Mouse (Mus musculus): ENCODE measurements around the gene Arsg. TPM values are rescaled to one million over a fixed set of nuclear protein-coding genes. Genes with fewer than 3 reads are reported as not detected.
A peak's percentile ranks its signal among the peaks of the same experiment; 100 is the strongest.
"Not testable (repeated sequence)": the region's sequence is repeated elsewhere in the genome, so short reads cannot be mapped to it uniquely, and the experiment has no call there.

Gene Arsg
- polyA plus RNA-seq, 1 experiment from 2014 or later: 7.1 TPM

DNA sequence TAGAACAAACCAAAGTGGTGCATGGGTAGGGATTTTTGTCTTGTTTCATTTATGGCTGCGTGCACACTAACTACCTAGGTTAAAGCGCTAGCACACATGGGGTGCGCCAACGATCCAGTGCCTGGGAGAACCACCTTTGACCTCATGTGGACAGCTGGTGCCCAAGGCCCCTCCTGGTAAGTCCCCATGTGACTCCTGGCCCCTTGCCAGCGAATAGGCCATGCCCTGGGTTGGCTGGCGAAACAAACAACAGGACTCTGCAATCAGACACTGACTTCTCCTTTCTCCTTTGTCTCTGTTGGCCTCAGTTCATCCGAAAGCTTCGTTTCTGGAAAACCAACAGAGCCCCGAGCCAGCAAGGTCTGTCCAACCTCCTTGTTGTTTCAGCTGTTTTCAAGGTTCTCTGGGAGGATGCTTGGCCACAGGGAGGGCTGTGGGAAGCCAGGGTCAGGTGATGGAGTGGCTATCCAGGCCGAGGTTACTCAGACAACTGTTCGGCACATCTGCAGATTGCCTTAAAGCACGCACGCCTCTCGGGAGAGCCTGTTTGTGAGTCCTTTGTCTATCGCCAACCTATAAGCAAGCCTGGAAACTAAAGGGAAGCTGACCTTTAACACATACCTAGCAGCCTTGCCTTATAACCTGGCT is 12.3 kb downstream of the Arsg start:
- Histone ChIP-seq H3K9me3 (no peaks in the 10 kb centered on the region), H3K9ac (no peak overlapping the region), H3K27me3 (no peaks in the 10 kb centered on the region), H3K27ac (replicated peaks) (no peak overlapping the region), H3K4me1 (replicated peaks) (no peaks in the 10 kb centered on the region), H3K4me2 (no peak overlapping the region), H3K4me3 (no peak overlapping the region), H3K36me3 (no peaks in the 10 kb centered on the region)
- WGBS: 78% methylated on average over 15 of the region's 15 CpGs
- ATAC-seq (ENCODE audit: low FRiP score, low read depth): no peak

DNA sequence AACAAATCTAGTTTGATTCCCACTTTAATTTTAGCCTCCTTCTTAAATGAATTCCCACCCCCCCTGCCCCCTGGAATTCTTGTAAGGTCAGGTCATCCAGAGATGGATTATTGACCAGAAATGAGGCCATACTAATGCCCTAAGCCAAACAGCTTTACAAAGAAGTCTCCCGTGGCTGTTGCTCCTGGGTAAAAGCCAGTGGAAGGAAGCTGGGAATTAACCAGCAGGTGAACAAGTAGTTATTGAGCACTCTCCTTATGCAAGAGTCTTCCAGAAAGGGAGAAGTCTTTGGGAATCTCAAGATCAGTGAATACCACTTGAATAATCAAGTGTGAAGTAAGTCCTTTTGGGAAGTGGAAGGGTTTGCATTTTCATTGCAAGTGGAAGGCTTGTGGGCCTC is 13.9 kb downstream of the Arsg start:
- H3K4me1 ChIP-seq (replicated peaks): no peaks in the 10 kb centered on the region
- 40% methylated on average over 1 of the region's 1 CpGs for WGBS
- no peaks in the 10 kb centered on the region for H3K27me3 ChIP-seq
- H3K9ac ChIP-seq: no peak overlapping the region
- ATAC-seq (ENCODE audit: low FRiP score, low read depth): no peak
- no peak overlapping the region for H3K27ac ChIP-seq (replicated peaks)
- H3K9me3 ChIP-seq: no peaks in the 10 kb centered on the region
- H3K36me3 ChIP-seq: no peaks in the 10 kb centered on the region
- H3K4me2 ChIP-seq: no peak overlapping the region
- H3K4me3 ChIP-seq: no peak overlapping the region

DNA sequence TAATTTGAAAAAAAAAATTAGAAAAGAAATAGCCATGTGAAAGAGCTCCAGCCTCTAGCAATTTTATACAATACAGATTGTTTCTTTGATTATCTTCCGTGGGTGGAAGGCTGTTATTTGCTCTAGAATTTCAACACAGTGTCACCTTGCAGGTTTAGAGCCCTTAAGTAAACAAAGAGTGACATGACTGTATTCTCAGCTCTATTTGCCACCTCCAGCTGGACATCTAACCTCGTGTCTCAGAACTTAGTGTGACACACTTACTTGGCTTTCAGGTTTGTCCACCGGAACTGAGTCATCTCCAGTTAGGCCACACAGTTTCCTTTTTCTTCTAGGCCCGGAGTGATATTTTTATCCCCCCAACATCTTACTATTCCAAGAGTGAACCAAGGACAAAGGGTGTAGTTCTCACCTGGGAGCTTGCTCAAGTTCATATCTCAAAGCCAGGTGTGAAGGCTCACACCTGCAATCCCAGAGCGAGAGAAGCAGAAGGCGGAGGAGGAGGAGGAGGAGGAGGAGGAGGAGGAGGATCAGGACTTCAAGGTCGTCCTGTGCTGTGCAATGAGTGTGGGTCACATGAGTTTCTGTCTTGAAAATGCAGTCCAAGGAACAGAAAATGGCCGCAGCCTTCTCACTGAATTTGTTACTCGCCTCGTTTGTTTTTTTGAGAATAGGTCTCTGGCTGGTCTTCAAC is 15.0 kb downstream of the Arsg start:
- ATAC-seq (ENCODE audit: low FRiP score, low read depth): no peak
- H3K27ac ChIP-seq (replicated peaks): no peak overlapping the region
- 91% methylated on average over 10 of the region's 10 CpGs for WGBS

GRCm38 (mm10) chr11:109489763-109490162 is 16.6 kb downstream of the Arsg start:
- 89% methylated on average over 2 of the region's 2 CpGs for WGBS
- H3K27me3 ChIP-seq: no peaks in the 10 kb centered on the region
- no peak overlapping the region for H3K4me2 ChIP-seq
- no peak overlapping the region for H3K4me3 ChIP-seq
- H3K27ac ChIP-seq (replicated peaks): no peak overlapping the region
- no peaks in the 10 kb centered on the region for H3K36me3 ChIP-seq
- H3K4me1 ChIP-seq (replicated peaks): no peaks in the 10 kb centered on the region
- no peaks in the 10 kb centered on the region for H3K9me3 ChIP-seq
- H3K9ac ChIP-seq: no peak overlapping the region
- no peak for ATAC-seq (ENCODE audit: low FRiP score, low read depth)

More for the DNA sequence above, 15.0 kb downstream of the Arsg start:
- H3K9ac ChIP-seq: no peak overlapping the region
- no peaks in the 10 kb centered on the region for H3K4me1 ChIP-seq (replicated peaks)
- H3K36me3 ChIP-seq: no peaks in the 10 kb centered on the region
- H3K4me2 ChIP-seq: no peak overlapping the region
- no peak overlapping the region for H3K4me3 ChIP-seq
- H3K27me3 ChIP-seq: no peaks in the 10 kb centered on the region
- H3K9me3 ChIP-seq: no peaks in the 10 kb centered on the region

DNA sequence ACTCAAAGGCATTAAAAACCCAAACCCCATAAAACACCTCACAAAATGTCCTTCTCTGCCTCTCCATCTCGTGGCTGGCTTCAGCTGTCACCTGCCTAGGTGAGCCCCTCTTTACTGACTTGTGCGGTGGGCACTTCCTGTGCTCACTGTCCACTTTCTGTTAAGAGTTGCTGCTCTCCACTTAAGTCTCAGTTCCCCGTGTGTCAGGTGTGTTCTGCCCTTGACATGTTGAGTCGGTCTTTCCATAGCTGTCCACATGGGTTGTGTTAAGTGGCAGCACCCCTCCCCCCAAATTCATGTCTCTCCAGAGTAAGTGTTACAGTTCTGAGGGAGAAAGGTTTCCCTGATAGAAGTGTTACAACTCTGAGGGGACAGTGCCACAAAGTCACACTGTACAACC is 18.7 kb downstream of the Arsg start:
- Histone ChIP-seq H3K4me2 (no peak overlapping the region), H3K9me3 (no peaks in the 10 kb centered on the region), H3K27ac (replicated peaks) (no peak overlapping the region), H3K36me3 (no peaks in the 10 kb centered on the region), H3K4me1 (replicated peaks) (peaks cover 4% of the 10 kb centered on the region; the same call in 1 of the 2 replicates), H3K9ac (no peak overlapping the region), H3K27me3 (no peaks in the 10 kb centered on the region), H3K4me3 (no peak overlapping the region)
- no peak for ATAC-seq (ENCODE audit: low FRiP score, low read depth)
- WGBS: 81% methylated on average over 4 of the region's 4 CpGs

DNA sequence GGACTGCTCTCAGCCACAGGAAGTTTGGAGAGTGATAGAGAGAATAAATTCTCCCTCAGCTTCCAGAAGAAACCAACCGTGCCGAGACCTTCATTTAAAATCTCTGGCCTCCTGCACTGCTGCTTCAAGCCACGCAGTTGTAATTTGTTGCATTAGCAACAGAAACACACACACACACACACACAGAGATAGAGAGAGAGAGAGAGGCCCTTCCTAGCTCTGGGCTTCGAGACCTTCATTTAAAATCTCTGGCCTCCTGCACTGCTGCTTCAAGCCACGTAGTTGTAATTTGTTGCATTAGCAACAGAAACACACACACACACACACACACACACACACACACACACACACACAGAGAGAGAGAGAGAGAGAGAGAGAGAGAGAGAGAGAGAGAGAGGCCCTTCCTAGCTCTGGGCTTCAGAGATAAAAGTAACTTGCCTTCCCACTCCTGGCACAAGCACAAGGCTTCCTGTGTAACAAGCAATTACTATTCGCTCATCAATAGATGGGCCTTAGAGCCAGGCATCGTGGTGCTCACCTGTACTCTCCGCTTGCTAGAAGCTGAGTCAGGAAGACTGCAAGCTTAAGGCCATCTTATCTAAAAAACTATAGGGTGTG is 19.8 kb downstream of the Arsg start:
- not testable (repeated sequence) for H3K27ac ChIP-seq (replicated peaks); H3K36me3 ChIP-seq; H3K4me2 ChIP-seq; H3K9me3 ChIP-seq; H3K4me3 ChIP-seq; H3K9ac ChIP-seq; H3K27me3 ChIP-seq; ATAC-seq (ENCODE audit: low FRiP score, low read depth)
- H3K4me1 ChIP-seq (replicated peaks): peaks cover 14% of the 10 kb centered on the region
- WGBS: 74% methylated on average over 8 of the region's 8 CpGs

DNA sequence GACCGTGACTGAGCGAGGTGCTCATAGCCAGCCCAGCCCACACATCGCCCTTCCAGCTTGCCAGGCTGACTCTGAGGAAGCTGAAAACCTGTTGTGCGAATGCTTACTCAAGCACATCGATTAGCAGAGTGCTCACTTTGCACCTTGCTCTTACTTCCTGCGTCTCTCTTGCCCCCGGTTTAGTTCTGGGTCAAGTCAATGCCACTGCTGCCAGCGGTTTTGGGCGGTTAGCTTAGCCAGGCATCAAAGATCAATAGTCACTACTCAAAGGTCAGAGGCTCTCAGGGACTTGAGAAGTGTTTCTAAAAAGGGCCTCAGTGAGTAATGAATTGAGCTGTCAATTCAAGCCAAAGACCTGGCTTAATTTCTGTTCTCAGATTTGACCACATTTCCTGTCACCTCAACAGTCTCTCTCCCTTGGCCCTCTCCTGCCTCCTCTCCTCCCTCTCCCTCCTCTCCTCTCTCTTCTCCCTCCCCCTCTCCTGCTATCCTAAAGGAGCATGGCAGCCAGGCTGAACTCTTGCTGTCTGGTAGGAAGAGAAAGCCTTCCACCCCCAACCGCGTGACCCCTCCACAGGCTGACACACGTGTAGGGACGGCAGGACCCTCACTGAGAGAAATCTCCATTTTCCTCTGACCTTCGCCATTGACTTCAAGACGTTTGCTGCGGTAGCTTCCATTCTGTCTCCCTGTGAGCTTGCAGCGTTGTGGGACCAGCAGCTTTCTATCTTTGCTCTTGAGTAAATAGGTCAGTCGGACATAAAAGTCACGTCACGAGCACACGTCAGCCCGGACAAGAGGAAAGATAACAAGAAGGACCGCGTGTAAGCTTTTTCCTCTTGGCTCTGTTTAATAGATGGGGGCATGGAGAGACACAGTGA is 22.0 kb downstream of the Arsg start:
- H3K27ac ChIP-seq (replicated peaks): no peak overlapping the region
- H3K9me3 ChIP-seq: no peaks in the 10 kb centered on the region
- no peak overlapping the region for H3K4me3 ChIP-seq
- H3K4me2 ChIP-seq: no peak overlapping the region
- H3K36me3 ChIP-seq: no peaks in the 10 kb centered on the region
- no peaks in the 10 kb centered on the region for H3K27me3 ChIP-seq
- H3K9ac ChIP-seq: no peak overlapping the region
- ATAC-seq (ENCODE audit: low FRiP score, low read depth): no peak
- WGBS: 55% methylated on average over 24 of the region's 24 CpGs
- peaks cover 18% of the 10 kb centered on the region for H3K4me1 ChIP-seq (replicated peaks)

- no peak overlapping the region for H3K4me2 ChIP-seq
- no peak for ATAC-seq (ENCODE audit: low FRiP score, low read depth)
- no peak overlapping the region for H3K27ac ChIP-seq (replicated peaks)
- H3K4me3 ChIP-seq: no peak overlapping the region
- no peaks in the 10 kb centered on the region for H3K36me3 ChIP-seq
- H3K27me3 ChIP-seq: no peaks in the 10 kb centered on the region
- peaks cover 18% of the 10 kb centered on the region for H3K4me1 ChIP-seq (replicated peaks)
- H3K9me3 ChIP-seq: no peaks in the 10 kb centered on the region
- WGBS: 55% methylated on average over 14 of the region's 14 CpGs
- H3K9ac ChIP-seq: no peak overlapping the region
These were observed 22.7 kb downstream of the Arsg start for GRCm38 (mm10) chr11:109495771-109496474.

DNA sequence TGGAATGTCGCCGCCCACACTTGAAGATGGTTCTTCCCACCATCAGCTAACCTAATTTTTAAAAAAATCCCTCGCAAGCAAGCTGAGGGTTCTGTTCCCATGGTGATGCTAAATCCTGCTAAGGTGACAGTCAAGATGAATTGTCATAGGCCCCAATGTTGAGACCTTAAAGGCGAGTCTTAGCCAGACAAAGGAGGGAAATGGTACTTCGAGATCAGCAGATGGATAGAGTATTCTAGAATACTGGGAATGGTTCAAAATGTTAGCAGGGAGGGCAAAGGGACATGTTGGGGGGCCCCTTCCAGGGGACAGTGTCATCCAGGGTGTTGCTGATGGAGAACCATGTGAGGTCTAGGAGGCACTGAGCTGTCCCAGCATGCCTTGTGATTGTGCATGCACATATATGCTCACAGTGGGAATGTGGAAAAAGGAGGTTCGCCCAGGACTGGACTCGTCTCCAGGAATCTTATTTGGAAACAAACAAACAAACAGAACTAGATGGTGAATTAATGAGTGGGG is 23.4 kb downstream of the Arsg start:
- ATAC-seq (ENCODE audit: low FRiP score, low read depth): no peak
- H3K4me3 ChIP-seq: no peak overlapping the region
- H3K4me1 ChIP-seq (replicated peaks): peaks cover 18% of the 10 kb centered on the region
- no peaks in the 10 kb centered on the region for H3K36me3 ChIP-seq
- H3K9ac ChIP-seq: no peak overlapping the region
- H3K4me2 ChIP-seq: no peak overlapping the region
- WGBS: 77% methylated on average over 7 of the region's 7 CpGs
- H3K27me3 ChIP-seq: no peaks in the 10 kb centered on the region
- no peaks in the 10 kb centered on the region for H3K9me3 ChIP-seq
- H3K27ac ChIP-seq (replicated peaks): no peak overlapping the region

GRCm38 (mm10) chr11:109496996-109497714 is 24.0 kb downstream of the Arsg start:
- Histone ChIP-seq H3K27ac (replicated peaks) (0 out of 2 replicates have a peak overlapping the region, but pooled peaks have one; percentile 36), H3K9me3 (no peaks in the 10 kb centered on the region), H3K27me3 (no peaks in the 10 kb centered on the region), H3K4me3 (no peak overlapping the region), H3K36me3 (no peaks in the 10 kb centered on the region), H3K4me2 (no peak overlapping the region), H3K9ac (no peak overlapping the region), H3K4me1 (replicated peaks) (peaks cover 18% of the 10 kb centered on the region)
- peak; percentile 55; the same call in 1 of the 2 replicates for ATAC-seq (ENCODE audit: low FRiP score, low read depth)
- 31% methylated on average over 6 of the region's 6 CpGs for WGBS

DNA sequence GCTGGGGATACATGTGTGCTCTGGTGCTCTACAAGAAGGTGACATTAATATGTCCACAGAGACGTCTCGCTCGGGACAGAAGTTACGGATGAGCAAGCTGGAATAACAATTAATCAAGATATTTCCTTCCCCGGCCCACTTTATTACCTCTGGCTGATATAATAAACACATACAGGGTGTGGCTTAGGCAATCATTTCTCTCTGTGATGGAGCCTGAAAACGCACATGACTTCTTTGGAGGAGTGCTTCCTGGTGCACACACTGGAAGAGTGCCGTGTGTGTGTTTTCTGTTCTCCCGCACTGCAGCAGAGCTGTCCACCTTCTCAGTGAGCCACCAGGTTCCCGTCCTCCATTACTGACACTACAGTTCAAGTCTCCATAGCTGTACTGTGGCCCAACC is 24.8 kb downstream of the Arsg start:
- Histone ChIP-seq H3K9ac (no peak overlapping the region), H3K4me1 (replicated peaks) (peaks cover 18% of the 10 kb centered on the region), H3K27ac (replicated peaks) (no peak overlapping the region), H3K36me3 (no peaks in the 10 kb centered on the region), H3K4me3 (no peak overlapping the region), H3K27me3 (no peaks in the 10 kb centered on the region), H3K4me2 (no peak overlapping the region), H3K9me3 (no peaks in the 10 kb centered on the region)
- 63% methylated on average over 9 of the region's 9 CpGs for WGBS
- no peak for ATAC-seq (ENCODE audit: low FRiP score, low read depth)

All from hindbrain, embryonic 15.5 days (tissue).